ENCODE assay signal across 27 mouse cellular contexts in the genomic region with DNA sequence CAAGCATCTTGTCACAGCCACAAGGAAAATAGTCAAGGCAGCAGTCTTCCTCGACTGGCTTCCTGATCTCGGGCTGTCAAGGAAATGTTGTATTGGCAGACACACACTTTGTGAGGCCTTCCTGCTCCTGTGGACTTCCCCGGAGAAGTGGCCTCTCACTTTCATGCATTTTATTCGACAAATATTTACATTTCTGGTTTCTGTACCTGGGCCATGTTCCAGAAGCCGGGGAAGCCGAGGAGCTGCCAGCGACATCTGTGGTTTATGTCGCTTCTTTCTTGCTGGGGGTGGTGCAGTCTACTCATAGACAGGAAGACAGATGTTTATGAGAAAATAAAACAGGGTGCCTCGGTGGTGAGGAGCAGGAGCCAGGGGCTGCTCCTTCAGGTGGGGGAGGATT.
DNase-seq lines count a peak whose midpoint lies in the region; ATAC-seq and TF ChIP-seq lines count a peak whose summit lies in the region.
"Had no signal": no experiment of that assay in that cellular context is flagged by ENCODE, and none has a peak within 500 bp of the region (broad histone marks: within the 10 kb centered on the region; RNA-seq: fewer than 3 reads in every experiment).

No protein-coding gene starts in this region.

- no peaks in the 10 kb centered on the region for H3K9me3 ChIP-seq in intestine, embryonic 15.5 days
- H3K9me3 ChIP-seq in lung, postnatal 0 days (ENCODE audit: low read length), result no peaks in the 10 kb centered on the region
- H3K9me3 ChIP-seq in stomach, embryonic 15.5 days, result no peaks in the 10 kb centered on the region
- H3K9me3 ChIP-seq: forebrain, embryonic 13.5 days; heart, embryonic 10.5 days; heart, embryonic 15.5 days; hindbrain, embryonic 13.5 days; neural tube, embryonic 12.5 days had no signal

- H3K9ac ChIP-seq in liver, adult 2 months (ENCODE audit: low read depth, low read length), result no peak overlapping the region
- H3K9ac ChIP-seq in intestine, embryonic 15.5 days, result no peak overlapping the region
- no peak overlapping the region for H3K9ac ChIP-seq in lung, postnatal 0 days (replicated peaks; ENCODE audit: low read depth)
- H3K9ac ChIP-seq in stomach, embryonic 15.5 days, result no peak overlapping the region
- H3K9ac ChIP-seq: forebrain, embryonic 13.5 days; heart, embryonic 15.5 days; hindbrain, embryonic 13.5 days; neural tube, embryonic 12.5 days had no signal

- peak; percentile 43; the same call in 1 of the 2 replicates for ATAC-seq in intestine, embryonic 15.5 days
- ATAC-seq in lung, postnatal 0 days, result no peak; the same call in 1 of the 2 replicates
- peak; percentile 47; the same call in 1 of the 2 replicates for ATAC-seq in stomach, embryonic 15.5 days (ENCODE audit: insufficient read depth, low FRiP score, low read depth)
- ATAC-seq in megakaryocyte progenitor cell, adult 5-6 weeks (replicated peaks; ENCODE audit: poor library complexity), result no peak
- ATAC-seq: CD4-positive, CD25-positive, alpha-beta regulatory T cell, adult 4 months; forebrain, embryonic 13.5 days had no signal

- no peak for TF ChIP-seq POLR2A in liver, adult 2 months (IDR thresholded peaks at IDR 0.05; ENCODE audit: extremely low read depth, insufficient read depth, low read length)

- H3K36me3 ChIP-seq in liver, adult 2 months (ENCODE audit: control insufficient read depth, insufficient read depth, low read length), result no peaks in the 10 kb centered on the region
- H3K36me3 ChIP-seq in intestine, embryonic 15.5 days, result no peaks in the 10 kb centered on the region
- H3K36me3 ChIP-seq in lung, postnatal 0 days (ENCODE audit: insufficient read depth, low read length), result no peaks in the 10 kb centered on the region
- H3K36me3 ChIP-seq in stomach, embryonic 15.5 days, result no peaks in the 10 kb centered on the region
- H3K36me3 ChIP-seq: heart, embryonic 10.5 days; heart, embryonic 15.5 days; hindbrain, embryonic 13.5 days; neural tube, embryonic 12.5 days had no signal

- DNase-seq in liver, adult 2 months (ENCODE audit: extremely low read depth, low read depth, low spot score), result peak; percentile 6
- no peak for DNase-seq in liver
- peak; percentile 7 for DNase-seq in lung, postnatal 0 days (ENCODE audit: low spot score)
- DNase-seq in adrenal gland, postnatal 14 days, result no peak
- DNase-seq: adrenal gland, postnatal 36 days; cerebellum, adult 2 months; cerebellum, postnatal 14 days; gastrocnemius, postnatal 14 days; heart, postnatal 4 days; kidney, adult 9 months; kidney, postnatal 14 days; layer of hippocampus, adult 9-11 months; right cerebral cortex, adult 18-20 months; spleen, adult 18-20 months; thymus, postnatal 14 days had no signal

- no peak for TF ChIP-seq EP300 in lung, postnatal 0 days (IDR thresholded peaks at IDR 0.05)

- H3K27ac ChIP-seq in liver, adult 2 months (replicated peaks; ENCODE audit: insufficient read depth, low read depth, low read length), result no peak overlapping the region
- H3K27ac ChIP-seq in intestine, embryonic 15.5 days, result 0 out of 2 replicates have a peak overlapping the region, but pooled peaks have one; percentile 13
- no peak overlapping the region for H3K27ac ChIP-seq in lung, postnatal 0 days (ENCODE audit: low read length)
- peak overlapping the region; percentile 16; the same call in 1 of the 2 replicates for H3K27ac ChIP-seq in stomach, embryonic 15.5 days
- H3K27ac ChIP-seq: forebrain, embryonic 13.5 days; heart, embryonic 10.5 days; heart, embryonic 15.5 days; hindbrain, embryonic 13.5 days; neural tube, embryonic 12.5 days had no signal

- no peaks in the 10 kb centered on the region for H3K27me3 ChIP-seq in liver, adult 2 months (ENCODE audit: control insufficient read depth, insufficient read depth, low read length)
- no peaks in the 10 kb centered on the region for H3K27me3 ChIP-seq in intestine, embryonic 15.5 days (replicated peaks)
- no peaks in the 10 kb centered on the region for H3K27me3 ChIP-seq in lung, postnatal 0 days (replicated peaks; ENCODE audit: insufficient read depth, low read length)
- no peaks in the 10 kb centered on the region for H3K27me3 ChIP-seq in stomach, embryonic 15.5 days (replicated peaks)
- H3K27me3 ChIP-seq: forebrain, embryonic 13.5 days; heart, embryonic 15.5 days; hindbrain, embryonic 13.5 days; neural tube, embryonic 12.5 days had no signal

- H3K4me2 ChIP-seq in intestine, embryonic 15.5 days (replicated peaks), result 0 out of 2 replicates have a peak overlapping the region, but pooled peaks have one; percentile 11
- no peak overlapping the region for H3K4me2 ChIP-seq in lung, postnatal 0 days (replicated peaks; ENCODE audit: low read depth, low read length)
- no peak overlapping the region for H3K4me2 ChIP-seq in stomach, embryonic 15.5 days
- H3K4me2 ChIP-seq: forebrain, embryonic 13.5 days; heart, embryonic 15.5 days; hindbrain, embryonic 13.5 days; liver, embryonic 11.5 days; midbrain, embryonic 11.5 days; neural tube, embryonic 12.5 days had no signal

- H3K4me1 ChIP-seq in liver, adult 2 months (ENCODE audit: control insufficient read depth, insufficient read depth, low read length), result no peaks in the 10 kb centered on the region
- 0 out of 2 replicates have a peak, but pooled peaks cover 11% of the 10 kb centered on the region for H3K4me1 ChIP-seq in intestine, embryonic 15.5 days (replicated peaks)
- no peaks in the 10 kb centered on the region for H3K4me1 ChIP-seq in lung, postnatal 0 days (ENCODE audit: insufficient read depth, low read depth, low read length)
- H3K4me1 ChIP-seq in stomach, embryonic 15.5 days, result peaks cover 9% of the 10 kb centered on the region; the same call in 1 of the 2 replicates
- H3K4me1 ChIP-seq: heart, embryonic 10.5 days; heart, embryonic 15.5 days; hindbrain, embryonic 13.5 days; neural tube, embryonic 12.5 days had no signal

- 44% methylated on average over 9 of the region's 9 CpGs for WGBS in liver, adult 2 months
- WGBS in intestine, embryonic 15.5 days, result 23% methylated on average over 9 of the region's 9 CpGs
- 13% methylated on average over 9 of the region's 9 CpGs for WGBS in lung, postnatal 0 days
- WGBS in stomach, embryonic 15.5 days, result 17% methylated on average over 9 of the region's 9 CpGs

- no peaks in the 10 kb centered on the region for H3K79me2 ChIP-seq in liver, adult 2 months (ENCODE audit: control insufficient read depth, insufficient read depth, low read length)

- TF ChIP-seq CTCF in liver, adult 2 months (IDR thresholded peaks at IDR 0.05; ENCODE audit: low read depth, low read length), result no peak
- no peak for TF ChIP-seq CTCF in lung, postnatal 0 days (IDR thresholded peaks at IDR 0.05)

- H3K4me3 ChIP-seq in liver, adult 2 months (ENCODE audit: insufficient read depth, low read depth, low read length), result no peak overlapping the region
- no peak overlapping the region for H3K4me3 ChIP-seq in intestine, embryonic 15.5 days (replicated peaks)
- H3K4me3 ChIP-seq in lung, postnatal 0 days (ENCODE audit: low read depth, low read length), result no peak overlapping the region
- no peak overlapping the region for H3K4me3 ChIP-seq in stomach, embryonic 15.5 days (replicated peaks)
- H3K4me3 ChIP-seq: forebrain, embryonic 13.5 days; heart, embryonic 10.5 days; heart, embryonic 15.5 days; hindbrain, embryonic 13.5 days; myocyte; neural tube, embryonic 12.5 days had no signal

Comparison
In these comparisons a context has a peak if more than half of its experiments do, and no peak if none do; other contexts are left out.
1. DNase-seq: peak in liver, adult 2 months (single experiment) and lung, postnatal 0 days (single experiment); none in liver (single experiment) and adrenal gland, postnatal 14 days (single experiment).
2. H3K27ac ChIP-seq: peak in intestine, embryonic 15.5 days (single experiment) and stomach, embryonic 15.5 days (single experiment); none in liver, adult 2 months (single experiment) and lung, postnatal 0 days (single experiment).
3. ATAC-seq: peak in intestine, embryonic 15.5 days (single experiment) and stomach, embryonic 15.5 days (single experiment); none in lung, postnatal 0 days (single experiment) and megakaryocyte progenitor cell, adult 5-6 weeks (single experiment).